Mouse (Mus musculus) myocyte (in vitro differentiated cells): ENCODE data around the gene Borcs6. TPM values are rescaled to one million over a fixed set of nuclear protein-coding genes. Genes with fewer than 3 reads are reported as not detected.

ENCODE experiments used
- H3K27me3 ChIP-seq: one replicate; pipeline ENCODE4 v1.6.1; 2011; ENCODE audit not compliant: control insufficient read depth, insufficient read depth, insufficient read length
- H3K36me3 ChIP-seq: one replicate; pipeline ENCODE4 v1.6.1; 2011; ENCODE audit not compliant: control insufficient read depth, insufficient read depth
- H3K4me2 ChIP-seq: one replicate; pipeline ENCODE4 v1.6.1; 2011; ENCODE audit warnings: low read depth, control low read depth
- H3K4me3 ChIP-seq: one replicate; pipeline ENCODE4 v1.5.1; 2011; ENCODE audit warnings: mild to moderate bottlenecking, control low read depth, moderate library complexity
- H3K79me2 ChIP-seq: one replicate; pipeline ENCODE4 v1.6.1; 2011; ENCODE audit not compliant: control insufficient read depth, insufficient read depth
- H3ac ChIP-seq: one replicate; pipeline ENCODE4 v1.6.1; 2011; ENCODE audit not compliant: control insufficient read depth, insufficient read length
- CEBPB ChIP-seq: IDR thresholded peaks from 2 replicates; pipeline ENCODE4 v1.6.1; 2011; ENCODE audit warnings: mild to moderate bottlenecking, moderate library complexity; ENCODE audit not compliant: poor library complexity, insufficient read depth, severe bottlenecking
- E2F4 ChIP-seq: IDR thresholded peaks from one replicate; pipeline ENCODE4 v1.6.1; 2011; ENCODE audit warnings: mild to moderate bottlenecking, control low read depth, moderate library complexity; ENCODE audit not compliant: insufficient read depth
- MAX ChIP-seq: IDR thresholded peaks from one replicate; pipeline ENCODE4 v1.6.1; 2011; ENCODE audit warnings: low read depth, mild to moderate bottlenecking, control low read depth
- MYOD1 ChIP-seq, 3 experiments: IDR thresholded peaks; one replicate each; pipeline ENCODE4 v1.6.1; 2011; ENCODE audit warnings: control low read depth in 2 of 3, low read depth in 2 of 3, mild to moderate bottlenecking in 2 of 3, moderate library complexity in 1 of 3; ENCODE audit not compliant: insufficient read length in 2 of 3, control insufficient read depth in 1 of 3
- MYOG ChIP-seq, 3 experiments: IDR thresholded peaks; one replicate each; pipeline ENCODE4 v1.6.1; 2011; ENCODE audit warnings: control low read depth in 2 of 3, low read depth in 2 of 3, mild to moderate bottlenecking in 2 of 3; ENCODE audit not compliant: insufficient read length in 2 of 3, control insufficient read depth in 1 of 3, insufficient read depth in 1 of 3
- POLR2A ChIP-seq: IDR thresholded peaks from one replicate; pipeline ENCODE4 v1.6.1; 2011; ENCODE audit warnings: low read depth, mild to moderate bottlenecking, control low read depth, moderate library complexity; ENCODE audit not compliant: insufficient read length
- POLR2AphosphoS2 ChIP-seq: IDR thresholded peaks from one replicate; pipeline ENCODE4 v1.6.1; 2011; ENCODE audit warnings: low read depth, control low read depth; ENCODE audit not compliant: insufficient read length
- REST ChIP-seq: IDR thresholded peaks from one replicate; pipeline ENCODE4 v1.6.1; 2011; ENCODE audit warnings: mild to moderate bottlenecking, control low read depth, moderate library complexity; ENCODE audit not compliant: insufficient read depth, insufficient read length
- SRF ChIP-seq: IDR thresholded peaks from one replicate; pipeline ENCODE4 v1.6.1; 2011; ENCODE audit warnings: low read depth; ENCODE audit not compliant: control insufficient read depth, insufficient read length
- TCF12 ChIP-seq: IDR thresholded peaks from one replicate; pipeline ENCODE4 v1.6.1; 2011; ENCODE audit warnings: mild to moderate bottlenecking, control low read depth; ENCODE audit not compliant: poor library complexity, insufficient read depth, severe bottlenecking
- TCF3 ChIP-seq: IDR thresholded peaks from one replicate; pipeline ENCODE4 v1.6.1; 2011; ENCODE audit warnings: low read depth, control low read depth; ENCODE audit not compliant: insufficient read length
- USF1 ChIP-seq: IDR thresholded peaks from one replicate; pipeline ENCODE4 v1.6.1; 2011; ENCODE audit warnings: low read depth, mild to moderate bottlenecking, control low read depth, moderate library complexity
- polyA plus RNA-seq: library from polyadenylated mRNA; unstranded; fragments of >200 nt; fragmentation: generic; extraction: Trizol; gene quantifications from one replicate; pipeline ENCODE4 v1.2.1, GENCODE M21; 2012; ENCODE audit warnings: missing spikeins

The Borcs6 gene
- polyA plus RNA-seq, 1 experiment: 27.2 TPM

- H3K27me3 ChIP-seq: no peaks in the 10 kb centered on the region
- H3K4me2 ChIP-seq: peak overlapping the region; percentile 91
- TF ChIP-seq MYOD1 (IDR thresholded peaks at IDR 0.05; ENCODE audit: control insufficient read depth in 1 of 3, insufficient read length in 2 of 3, low read depth in 2 of 3) (peak in 1 of 3 experiments; percentile 62), MYOG (IDR thresholded peaks at IDR 0.05; ENCODE audit: control insufficient read depth in 1 of 3, insufficient read depth in 1 of 3, insufficient read length in 2 of 3, low read depth in 2 of 3) (peak in 1 of 3 experiments; percentile 32), USF1 (no peak)
- H3K36me3 ChIP-seq: peaks cover 20% of the 10 kb centered on the region
- H3ac ChIP-seq: peak overlapping the region; percentile 98
- H3K79me2 ChIP-seq: peaks cover 26% of the 10 kb centered on the region
- H3K4me3 ChIP-seq: peak overlapping the region; percentile 92
These were observed 29.5 kb downstream of the Borcs6 start for GRCm38 (mm10) chr11:69088856-69089615.

GRCm38 (mm10) chr11:69089616-69090290, 30.2 kb downstream of the Borcs6 start:
- Histone ChIP-seq H3ac (peak overlapping the region; percentile 98), H3K4me3 (peak overlapping the region; percentile 92), H3K79me2 (peaks cover 26% of the 10 kb centered on the region), H3K4me2 (peak overlapping the region; percentile 91), H3K36me3 (peaks cover 20% of the 10 kb centered on the region), H3K27me3 (no peaks in the 10 kb centered on the region)
- TF ChIP-seq MYOD1 (IDR thresholded peaks at IDR 0.05; ENCODE audit: control insufficient read depth in 1 of 3, insufficient read length in 2 of 3, low read depth in 2 of 3): no peak
- TF ChIP-seq MAX: no peak
- no peak for TF ChIP-seq TCF3
- no peak for TF ChIP-seq USF1
- TF ChIP-seq CEBPB: no peak
- TF ChIP-seq POLR2A: peak; percentile 37
- no peak for TF ChIP-seq MYOG (IDR thresholded peaks at IDR 0.05; ENCODE audit: control insufficient read depth in 1 of 3, insufficient read depth in 1 of 3, insufficient read length in 2 of 3, low read depth in 2 of 3)
- no peak for TF ChIP-seq TCF12
- TF ChIP-seq E2F4: no peak
- peak; percentile 36 for TF ChIP-seq POLR2AphosphoS2
- no peak for TF ChIP-seq SRF
- no peak for TF ChIP-seq REST

- H3K79me2 ChIP-seq: peaks cover 26% of the 10 kb centered on the region
- peak overlapping the region; percentile 91 for H3K4me2 ChIP-seq
- TF ChIP-seq MYOD1 (IDR thresholded peaks at IDR 0.05; ENCODE audit: control insufficient read depth in 1 of 3, insufficient read length in 2 of 3, low read depth in 2 of 3): no peak
- no peak for TF ChIP-seq SRF
- TF ChIP-seq TCF12: no peak
- no peak for TF ChIP-seq E2F4
- TF ChIP-seq MYOG (IDR thresholded peaks at IDR 0.05; ENCODE audit: control insufficient read depth in 1 of 3, insufficient read depth in 1 of 3, insufficient read length in 2 of 3, low read depth in 2 of 3): no peak
- no peak for TF ChIP-seq TCF3
- TF ChIP-seq POLR2A: no peak
- TF ChIP-seq MAX: no peak
- no peak for TF ChIP-seq REST
- TF ChIP-seq POLR2AphosphoS2: no peak
- no peak for TF ChIP-seq CEBPB
- no peak for TF ChIP-seq USF1
- H3K27me3 ChIP-seq: no peaks in the 10 kb centered on the region
- peak overlapping the region; percentile 92 for H3K4me3 ChIP-seq
- peaks cover 20% of the 10 kb centered on the region for H3K36me3 ChIP-seq
- H3ac ChIP-seq: no peak overlapping the region
These were observed 30.9 kb downstream of the Borcs6 start for GRCm38 (mm10) chr11:69090367-69090766.

- H3K36me3 ChIP-seq: peaks cover 20% of the 10 kb centered on the region
- peaks cover 26% of the 10 kb centered on the region for H3K79me2 ChIP-seq
- no peak overlapping the region for H3K4me2 ChIP-seq
- TF ChIP-seq TCF12: no peak
- TF ChIP-seq USF1: no peak
- no peak for TF ChIP-seq REST
- H3K27me3 ChIP-seq: no peaks in the 10 kb centered on the region
- H3ac ChIP-seq: no peak overlapping the region
- no peak overlapping the region for H3K4me3 ChIP-seq
These were observed 32.3 kb downstream of the Borcs6 start for GRCm38 (mm10) chr11:69091566-69092385.
